Mouse (Mus musculus): Measurements from ENCODE around the gene D630036H23Rik.
"Not testable (repeated sequence)": the region's sequence is repeated elsewhere in the genome, so short reads cannot be mapped to it uniquely, and the experiment has no call there.

The D630036H23Rik gene

GRCm38 (mm10) chr12:36381441-36382340 is at the start of gene D630036H23Rik, which contains the start of gene Ispd:
TSS of gene D630036H23Rik (minus strand) at chr12:36382181.
TSS of gene Ispd (plus strand) at chr12:36381450.
- DNase-seq = peak; percentile 88

GRCm38 (mm10) chr12:36426163-36427045 is 44.4 kb upstream of the D630036H23Rik start:
- DNase-seq = no peak

- DNase-seq = no peak
These were observed 43.3 kb upstream of the D630036H23Rik start for GRCm38 (mm10) chr12:36425258-36425657.

DNA sequence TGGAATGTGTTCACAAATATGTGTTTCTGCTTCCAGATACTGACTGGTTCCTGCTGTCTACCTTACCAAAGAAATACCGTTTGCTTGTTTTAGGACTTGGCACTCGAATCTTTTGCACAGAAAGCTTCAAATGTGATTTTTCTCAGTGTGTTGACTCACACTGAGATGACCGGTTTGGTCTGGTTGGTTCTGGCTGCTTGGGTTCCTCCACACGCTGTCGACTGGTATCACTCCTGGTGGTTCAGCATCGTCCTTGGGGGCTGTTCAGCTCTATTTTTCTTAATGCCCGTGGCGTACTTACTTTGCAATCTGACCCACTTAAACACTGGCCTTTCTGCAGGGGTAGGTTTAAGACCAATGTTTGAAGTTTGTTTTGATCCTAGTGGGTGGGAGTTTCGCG is 41.7 kb upstream of the D630036H23Rik start:
- no peak for DNase-seq

DNA sequence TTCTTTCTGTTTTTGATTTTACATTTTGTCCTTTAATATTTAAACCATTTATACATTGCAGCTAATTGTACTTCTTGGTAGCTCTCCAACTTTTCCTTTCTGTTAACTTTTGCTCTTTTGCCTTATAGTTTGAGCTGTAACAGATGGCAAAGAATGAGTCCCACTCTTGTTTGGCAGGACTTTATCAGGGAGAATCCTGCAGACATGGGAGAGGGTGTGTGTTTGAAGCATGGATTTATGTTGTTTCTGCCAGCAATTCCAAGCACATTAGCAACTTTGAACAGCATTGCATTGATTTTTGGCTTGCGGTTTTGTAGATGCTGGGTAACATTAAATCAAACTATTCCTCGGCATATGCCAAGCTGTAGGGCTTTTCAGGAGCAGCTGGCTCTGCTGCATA is 13.1 kb upstream of the D630036H23Rik start:
- DNase-seq = no peak

GRCm38 (mm10) chr12:36386991-36387390 is 5.0 kb upstream of the D630036H23Rik start:
- no peak for DNase-seq

DNA sequence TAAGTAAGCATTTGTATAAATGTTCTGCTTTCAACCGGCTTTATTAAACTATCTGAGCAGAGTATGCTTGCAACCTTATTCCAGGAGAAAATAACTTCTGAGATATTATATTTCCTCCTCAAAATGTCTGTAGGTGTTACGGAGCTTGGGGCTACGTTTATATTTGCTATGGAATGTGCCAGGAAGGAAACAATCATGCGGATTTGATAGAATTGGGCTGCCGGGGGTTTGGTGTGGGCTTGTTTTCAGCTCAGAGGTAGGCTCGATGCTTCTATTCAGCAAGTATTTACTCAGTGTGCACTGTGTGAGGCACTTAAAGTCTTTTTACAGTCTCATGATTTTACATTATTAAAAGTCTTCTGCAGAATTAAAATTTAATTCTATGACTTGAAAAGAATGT is 3.4 kb upstream of the D630036H23Rik start:
- DNase-seq = no peak

DNA sequence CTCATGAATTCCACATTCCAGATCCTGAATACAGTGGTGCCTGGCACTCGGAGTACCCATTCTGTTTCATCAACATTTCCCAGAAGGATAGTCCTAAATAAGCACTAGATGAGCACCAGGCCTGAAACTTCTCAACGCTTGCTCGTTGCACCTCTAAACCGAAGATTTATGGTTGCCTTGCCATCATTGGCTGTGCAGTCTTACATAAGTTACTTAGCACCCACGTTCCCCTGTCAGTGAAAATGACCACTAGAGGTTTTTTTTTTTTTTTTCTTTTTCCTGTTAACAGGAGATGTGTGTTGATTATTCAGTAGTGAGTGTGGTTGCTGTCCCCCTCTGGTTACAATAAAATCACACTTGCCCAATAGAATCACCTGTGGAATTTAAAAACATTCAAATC is 1.2 kb downstream of the D630036H23Rik start:
- DNase-seq = no peak

DNA sequence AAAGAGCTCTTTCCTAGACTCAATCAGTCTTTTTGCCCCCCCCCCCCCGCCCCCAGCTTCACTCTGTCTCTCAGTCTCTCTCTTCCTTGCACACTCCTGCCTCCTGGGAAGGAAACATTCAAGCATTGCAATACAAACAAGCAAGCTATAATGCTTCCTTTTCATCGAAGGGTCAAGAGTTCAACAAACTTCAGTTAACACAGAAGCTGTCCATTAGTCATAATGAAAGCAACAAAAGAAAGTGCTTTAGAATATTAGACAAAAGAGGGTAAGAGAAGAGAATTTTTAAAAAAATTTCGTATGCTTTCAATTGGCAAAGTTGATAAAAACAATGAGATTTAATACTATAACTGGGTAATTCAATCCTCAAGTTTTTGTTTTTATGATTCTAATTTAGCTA is 1.7 kb downstream of the D630036H23Rik start:
- DNase-seq = no peak

GRCm38 (mm10) chr12:36376391-36376790 is 5.6 kb downstream of the D630036H23Rik start:
- DNase-seq = not testable (repeated sequence)

- no peak for DNase-seq
These were observed 8.6 kb downstream of the D630036H23Rik start for GRCm38 (mm10) chr12:36373237-36373998.

DNA sequence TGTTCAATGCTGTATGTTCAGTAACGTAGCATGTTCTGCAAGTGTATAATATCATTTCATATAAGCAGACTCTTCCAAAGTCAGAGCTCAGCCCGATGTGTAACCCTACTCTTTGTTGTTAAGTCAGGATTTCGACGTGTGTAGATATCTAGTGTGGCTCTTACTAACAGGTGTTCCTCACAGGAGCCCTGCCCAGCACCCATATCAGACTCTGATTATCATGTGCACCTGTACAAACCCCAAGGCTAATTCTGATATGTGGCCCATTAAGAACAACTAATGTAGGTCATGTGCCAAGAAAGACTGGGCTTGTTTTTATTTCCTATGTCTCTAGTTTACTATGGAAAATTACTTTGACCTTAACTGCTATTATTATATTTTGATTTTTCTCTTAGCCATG is 18.0 kb downstream of the D630036H23Rik start:
- DNase-seq = no peak

DNA sequence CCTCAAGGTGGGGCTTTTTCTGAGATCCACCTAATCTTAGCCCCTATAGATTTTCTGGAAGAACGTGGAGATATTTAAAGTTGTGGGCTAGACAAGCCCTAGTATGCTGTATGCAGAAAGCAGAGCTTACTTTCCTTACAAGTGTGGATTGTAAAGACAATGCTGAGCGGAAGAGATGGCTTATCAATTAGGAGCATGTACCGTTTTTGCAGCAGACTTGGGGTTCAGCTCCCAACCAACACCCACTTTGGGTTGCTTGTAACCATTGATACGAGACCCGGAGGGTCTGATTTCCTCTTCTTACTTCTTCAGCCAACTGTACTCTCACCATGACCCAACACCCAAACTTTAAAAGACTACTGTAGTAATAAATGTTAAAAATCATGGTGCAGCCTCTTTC is 21.3 kb downstream of the D630036H23Rik start:
- DNase-seq = no peak

- no peak for DNase-seq
These were observed 21.9 kb downstream of the D630036H23Rik start for GRCm38 (mm10) chr12:36360064-36360463.

DNA sequence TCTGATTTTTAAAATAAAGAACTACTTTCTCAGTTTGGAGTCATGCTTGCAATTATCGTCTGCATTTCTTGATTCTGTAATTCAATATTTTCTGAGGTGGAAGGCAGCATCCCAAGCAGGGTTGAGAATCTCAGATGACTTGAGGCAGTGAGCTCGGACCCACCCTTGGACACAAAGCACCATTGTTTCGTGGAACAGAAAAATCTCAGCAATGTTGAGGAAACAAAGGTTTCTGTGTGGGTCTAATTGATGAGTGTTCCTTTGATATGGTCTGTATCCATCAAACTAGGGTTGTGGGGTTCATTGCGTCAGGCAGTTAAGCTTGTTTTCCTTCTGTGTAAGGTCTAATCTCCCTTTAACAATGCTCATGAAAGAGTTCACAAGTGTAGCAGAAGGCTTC is 37.9 kb downstream of the D630036H23Rik start:
- no peak for DNase-seq

DNA sequence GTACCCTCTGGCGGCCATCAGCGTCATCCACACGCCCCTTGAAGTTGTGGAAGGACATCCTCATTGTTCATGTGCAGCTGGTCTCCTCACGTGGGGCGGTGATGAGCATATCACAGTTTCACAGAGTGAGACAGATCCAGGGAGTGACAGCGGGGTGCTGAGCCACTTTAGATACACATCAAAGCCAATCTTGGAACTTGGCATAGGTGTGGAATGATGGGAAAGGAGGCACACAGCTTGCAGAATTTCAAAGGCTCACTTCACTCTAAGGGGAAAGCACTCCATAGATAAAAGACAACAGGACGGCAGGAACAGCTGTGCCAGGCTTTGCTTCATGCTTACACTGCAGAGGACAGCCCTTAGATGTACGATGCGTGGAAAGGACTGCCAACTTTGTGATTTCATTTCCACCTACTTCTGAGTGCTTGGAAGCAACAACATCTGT is 48.1 kb downstream of the D630036H23Rik start:
- DNase-seq = no peak

GRCm38 (mm10) chr12:36332676-36333075 is 49.3 kb downstream of the D630036H23Rik start:
- no peak for DNase-seq
